Mouse (Mus musculus) lung, adult 18-20 months (tissue): Measurements from ENCODE around the gene Amotl1.
"Not testable (repeated sequence)": the region's sequence is repeated elsewhere in the genome, so short reads cannot be mapped to it uniquely, and the experiment has no call there.

Source experiments
- DNase-seq, 2 experiments: peaks; one replicate each; pipeline ENCODE4 v3.0.0; 2022; ENCODE audit warnings: mixed read lengths in 2 of 2

Amotl1 gene

DNA sequence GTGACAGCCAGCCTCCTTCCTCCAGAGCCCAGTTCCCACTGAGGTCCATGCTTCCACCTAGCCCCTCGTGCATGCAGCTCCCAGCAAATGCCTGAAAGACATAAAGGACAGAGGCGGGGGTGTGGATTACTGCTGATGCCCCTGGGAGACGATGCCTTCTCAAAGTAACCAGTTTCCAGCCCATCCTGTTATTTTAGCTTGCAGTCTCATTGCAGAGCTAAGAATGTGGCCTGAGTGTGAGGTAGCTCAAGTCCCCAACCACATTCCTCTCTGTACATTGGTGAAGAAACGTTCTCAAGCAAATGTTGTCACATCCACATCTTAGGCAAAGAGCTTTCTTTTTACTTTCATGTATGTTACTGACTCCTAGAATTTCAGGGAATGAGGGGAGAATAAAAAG, at the start of gene Amotl1:
Gene Amotl1, minus strand, starts transcription at position 101 of the 400 bp plus-strand sequence.
- no peak for DNase-seq

DNA sequence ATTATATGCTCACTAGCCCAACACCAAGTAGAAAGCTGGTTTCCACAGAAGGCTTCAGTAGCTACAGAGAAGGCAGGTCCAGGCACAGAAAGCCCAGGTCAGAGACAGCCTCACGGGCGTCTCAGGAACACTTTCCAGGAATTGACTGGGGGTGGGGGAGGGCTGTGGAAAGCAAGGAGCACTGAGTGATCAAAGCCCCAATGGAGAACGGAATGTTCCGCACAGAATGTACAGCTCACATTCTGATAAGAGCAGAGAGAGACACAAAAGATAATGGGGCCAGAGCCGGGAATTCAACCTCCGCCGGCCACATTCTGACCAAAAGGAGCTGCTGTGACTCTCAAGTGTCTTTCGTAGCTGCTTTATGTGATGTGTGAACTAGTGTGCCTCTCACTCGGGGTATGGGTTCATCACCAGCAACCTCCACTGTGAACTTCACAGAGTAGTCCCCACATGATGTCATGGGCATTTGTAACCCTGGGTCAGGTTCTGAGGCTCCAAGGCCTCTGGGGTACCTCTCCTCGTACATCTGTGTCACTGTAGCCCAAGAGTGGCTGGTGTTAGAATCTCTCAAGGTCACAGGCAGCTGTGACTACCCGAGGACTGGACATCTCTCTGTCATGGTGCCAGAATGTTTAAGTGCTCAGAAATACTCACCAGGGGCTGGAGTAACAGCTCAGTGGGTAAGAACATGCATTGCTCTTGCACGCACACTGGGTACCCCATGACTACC, 44.7 kb upstream of the Amotl1 start:
- DNase-seq = no peak

DNA sequence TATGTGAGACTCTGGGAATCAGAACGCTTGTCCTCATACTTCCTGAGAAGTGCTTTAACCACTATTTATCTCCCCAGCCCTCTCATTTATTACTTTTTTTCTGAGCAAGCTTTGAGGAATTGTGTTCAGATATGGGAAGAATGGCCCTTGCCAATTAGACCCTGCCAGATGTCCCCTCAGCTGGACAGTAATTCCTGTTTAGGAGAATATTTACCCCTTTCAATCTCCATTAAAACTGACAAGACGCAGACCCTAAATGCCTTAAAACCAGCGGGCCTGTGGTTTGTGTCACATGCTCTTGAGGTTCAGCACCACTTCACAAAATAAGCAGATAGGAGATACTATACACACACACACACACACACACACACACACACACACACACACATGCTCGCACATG, 39.5 kb upstream of the Amotl1 start:
- no peak for DNase-seq

DNA sequence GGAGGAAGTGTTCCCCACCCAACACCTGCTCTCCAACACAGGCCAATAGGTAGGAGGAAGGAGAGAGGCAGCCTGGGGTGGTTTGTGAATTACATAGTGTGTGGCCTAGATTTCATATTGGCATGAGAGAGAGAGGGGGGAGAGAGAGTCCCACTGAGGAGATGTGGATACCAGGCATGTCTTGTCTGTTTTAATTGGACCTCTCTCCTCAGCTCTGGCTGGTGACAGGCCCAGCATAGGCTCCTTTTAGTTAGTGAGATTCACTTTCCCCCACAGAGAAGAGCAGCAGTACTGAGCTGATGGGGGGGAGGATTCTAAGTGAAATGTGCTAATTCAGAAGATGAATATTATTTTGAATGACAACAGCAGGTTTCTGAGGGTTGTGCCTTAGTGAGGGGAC, 37.9 kb upstream of the Amotl1 start:
- DNase-seq = no peak

DNA sequence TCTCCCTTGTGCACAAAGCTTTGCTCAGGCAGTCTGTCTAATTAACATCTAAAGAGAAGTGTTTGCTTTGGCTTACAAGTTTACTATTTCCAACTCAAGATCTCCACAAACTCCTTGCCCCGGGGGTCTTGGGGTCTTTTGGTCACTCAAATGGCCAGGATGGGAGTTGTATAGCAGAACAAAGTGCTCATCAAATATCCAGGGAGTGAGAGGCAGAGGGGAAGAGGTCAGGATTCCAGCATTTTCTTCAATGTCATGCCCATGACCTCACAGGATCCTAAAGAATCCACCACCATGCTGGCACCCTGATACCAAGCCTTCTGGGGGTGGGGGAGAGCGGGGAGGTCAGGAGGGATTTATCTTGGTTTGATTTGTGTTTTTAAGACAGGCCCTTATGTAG, 35.7 kb upstream of the Amotl1 start:
- no peak for DNase-seq

DNA sequence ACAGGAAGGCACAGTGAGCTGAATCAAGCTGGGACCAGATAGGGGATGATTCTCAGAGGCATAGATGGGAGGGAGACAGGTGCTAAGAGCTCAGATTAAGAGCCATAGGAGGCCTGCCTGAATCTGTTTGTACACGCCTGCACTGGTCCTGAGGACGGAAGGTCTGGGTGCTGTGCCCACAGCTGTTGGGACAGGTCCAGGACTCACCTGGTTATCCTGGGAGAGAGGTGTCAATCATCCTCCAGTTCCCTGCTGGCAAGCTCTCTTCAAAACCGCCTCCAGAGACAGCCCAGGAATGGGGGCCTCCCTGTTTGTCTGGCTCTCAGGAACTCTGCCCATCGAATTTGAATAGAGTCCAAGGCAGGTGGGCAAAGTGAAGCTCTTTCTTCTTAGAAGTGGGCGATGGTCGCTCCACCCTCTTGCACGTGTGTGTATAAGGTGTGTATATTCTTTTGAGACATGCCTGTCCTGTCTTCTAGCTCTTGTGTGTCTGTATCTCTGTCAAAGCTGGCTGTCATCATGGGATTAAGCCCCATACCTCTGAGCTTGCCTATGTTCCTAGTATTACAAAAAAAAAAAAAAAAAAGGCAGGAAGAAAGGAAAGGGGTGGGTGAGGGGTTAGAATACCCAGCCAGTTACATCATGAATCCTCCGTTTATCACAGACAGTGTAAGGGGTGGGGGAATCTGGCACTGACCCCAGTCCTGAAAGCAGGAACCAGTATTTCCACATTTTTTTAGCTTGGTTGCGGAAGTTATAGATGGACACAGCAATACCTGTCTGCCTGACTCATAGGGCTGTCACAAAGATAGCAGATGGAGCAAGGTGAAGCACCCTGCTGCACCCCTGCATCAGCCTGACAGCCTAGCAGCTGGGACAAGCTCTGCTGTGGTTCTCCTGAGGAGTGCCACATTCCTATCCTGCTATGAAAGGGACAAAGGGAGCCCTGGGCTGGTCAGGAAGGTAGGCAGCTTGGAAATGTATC, 31.1 kb upstream of the Amotl1 start:
- DNase-seq = peak in 1 of 2 experiments; percentile 46

DNA sequence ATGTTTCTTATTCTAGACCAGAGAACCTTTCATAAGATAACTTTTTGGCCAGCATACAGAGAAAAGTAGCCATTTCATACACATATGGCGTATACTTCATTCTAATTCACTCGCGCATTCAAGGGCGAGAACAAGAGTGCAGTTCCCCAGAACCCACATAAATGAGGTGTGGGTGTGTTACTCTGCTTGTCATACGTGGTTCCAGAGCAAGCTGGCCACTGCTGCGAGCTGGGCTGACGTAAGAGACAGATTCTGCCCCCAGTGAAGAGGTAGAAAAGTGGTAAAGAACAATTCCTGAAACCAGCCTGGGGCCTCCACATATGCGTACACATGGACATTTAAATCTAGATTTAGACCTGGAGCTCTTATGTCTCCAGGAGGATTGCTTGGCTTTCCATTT, 29.6 kb upstream of the Amotl1 start:
- DNase-seq = no peak

DNA sequence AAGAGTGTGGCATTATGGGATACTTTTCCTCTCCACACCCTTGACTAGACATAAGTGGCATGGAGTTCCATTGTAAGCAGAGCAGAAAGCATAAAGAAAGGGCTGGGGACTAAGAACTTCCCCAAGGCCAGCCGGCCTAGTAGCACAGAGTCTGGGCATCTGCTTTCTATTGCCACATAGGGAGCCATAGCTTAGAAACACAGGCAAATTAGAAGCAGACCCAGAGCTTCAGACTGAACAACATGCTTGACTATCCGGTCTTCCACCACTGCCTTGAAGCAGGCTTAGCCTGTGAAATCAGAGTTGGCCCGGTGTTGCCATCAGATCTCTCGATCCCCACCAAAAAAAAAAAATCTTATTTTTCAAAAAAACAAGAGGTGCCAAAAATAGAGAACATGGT, 28.3 kb upstream of the Amotl1 start:
- no peak for DNase-seq

DNA sequence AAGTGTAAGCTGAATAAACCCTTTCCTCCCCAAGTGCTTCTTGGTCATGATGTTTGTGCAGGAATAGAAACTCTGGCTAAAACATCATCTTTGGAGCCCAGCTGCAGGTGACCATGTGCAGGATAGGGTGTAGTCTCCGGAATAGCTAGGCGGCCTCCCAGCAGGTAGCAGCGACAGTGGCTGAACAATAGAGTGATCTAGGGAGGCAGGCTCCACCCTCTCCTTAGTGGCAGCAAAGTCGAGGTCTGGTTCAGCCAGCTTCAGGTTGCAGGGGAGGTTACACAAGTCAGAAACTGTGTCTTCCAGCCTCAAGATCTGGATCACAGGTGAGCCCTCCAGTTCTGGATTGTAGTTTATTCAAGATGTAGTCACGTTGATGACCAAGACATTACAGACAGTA, 27.1 kb upstream of the Amotl1 start:
- not testable (repeated sequence) for DNase-seq

DNA sequence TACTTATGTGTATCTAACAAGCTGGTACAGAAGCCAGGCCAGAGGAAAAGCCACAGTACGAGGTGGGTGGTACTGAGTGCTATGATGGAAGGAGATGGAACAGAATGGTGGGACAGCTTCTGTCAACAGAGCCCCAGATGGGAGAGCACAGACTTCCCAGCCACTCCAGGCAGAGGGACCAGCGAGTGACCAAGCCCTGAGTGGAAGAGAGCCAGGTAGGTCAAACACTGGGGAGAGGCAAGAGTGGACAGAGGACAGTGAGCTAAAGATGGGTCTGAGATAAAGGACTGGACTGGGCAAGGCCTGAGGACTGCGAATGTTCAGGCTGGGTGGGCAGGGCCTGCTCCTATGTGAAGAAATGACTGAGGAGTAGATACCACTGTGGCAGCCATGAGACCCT, 23.5 kb upstream of the Amotl1 start:
- DNase-seq = no peak

DNA sequence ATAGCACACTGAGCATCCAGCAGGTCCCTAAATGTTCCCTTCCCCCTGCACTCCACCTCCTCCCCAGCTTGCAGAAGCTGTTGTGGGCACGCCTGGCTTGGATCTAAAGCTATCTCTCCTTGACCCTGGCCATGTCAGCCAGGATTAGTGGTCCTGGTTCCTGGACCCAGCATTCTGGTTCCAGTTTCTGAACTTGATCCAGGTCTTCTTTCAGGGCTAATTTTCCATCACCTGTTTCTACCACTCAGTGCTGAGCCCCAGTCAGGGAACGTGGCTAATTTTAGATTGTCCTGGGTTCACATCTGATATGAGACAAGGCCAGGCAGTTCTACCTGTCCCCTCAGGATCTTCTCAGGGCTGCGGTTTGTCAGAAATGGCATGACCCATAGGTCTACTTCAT, 21.2 kb upstream of the Amotl1 start:
- no peak for DNase-seq

DNA sequence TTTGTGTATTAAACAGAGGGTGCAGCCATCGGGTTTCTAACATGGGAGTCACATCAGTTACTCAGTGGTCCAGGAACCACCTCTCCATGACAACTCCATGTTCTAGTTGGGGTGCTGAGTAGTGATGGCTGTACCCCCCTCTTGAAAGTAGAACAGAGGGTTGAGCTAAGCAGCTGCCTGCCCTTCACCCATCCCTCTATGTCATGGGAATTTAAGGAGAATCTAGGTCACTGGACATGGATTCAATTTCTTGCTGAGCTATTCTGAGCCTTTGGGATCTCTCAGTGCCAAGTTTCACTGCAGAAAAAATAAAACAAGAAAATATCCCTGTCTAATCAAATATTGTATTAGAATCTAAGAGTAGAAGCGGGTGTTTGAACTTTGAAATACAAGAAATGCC, 18.7 kb upstream of the Amotl1 start:
- no peak for DNase-seq

DNA sequence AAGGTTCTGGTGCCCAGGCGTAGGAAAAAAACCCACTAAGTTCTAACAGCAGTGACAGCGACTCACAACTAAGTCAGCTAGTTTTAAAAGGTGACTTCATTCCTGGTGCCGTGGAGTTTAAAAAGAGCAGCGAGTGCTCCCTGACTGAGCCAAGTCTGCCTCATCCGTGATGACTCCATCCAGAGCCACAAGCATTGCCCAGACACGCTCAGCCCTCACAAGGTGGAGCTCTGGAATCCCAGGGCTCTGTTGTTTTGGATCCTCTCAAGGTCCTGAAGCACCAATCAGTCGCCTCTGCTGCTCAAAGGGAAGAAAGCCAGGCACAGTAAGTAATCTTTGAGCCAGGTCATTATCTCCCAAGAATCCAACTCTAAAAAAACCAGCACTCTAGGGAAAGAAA, 18.0 kb upstream of the Amotl1 start:
- DNase-seq = no peak

DNA sequence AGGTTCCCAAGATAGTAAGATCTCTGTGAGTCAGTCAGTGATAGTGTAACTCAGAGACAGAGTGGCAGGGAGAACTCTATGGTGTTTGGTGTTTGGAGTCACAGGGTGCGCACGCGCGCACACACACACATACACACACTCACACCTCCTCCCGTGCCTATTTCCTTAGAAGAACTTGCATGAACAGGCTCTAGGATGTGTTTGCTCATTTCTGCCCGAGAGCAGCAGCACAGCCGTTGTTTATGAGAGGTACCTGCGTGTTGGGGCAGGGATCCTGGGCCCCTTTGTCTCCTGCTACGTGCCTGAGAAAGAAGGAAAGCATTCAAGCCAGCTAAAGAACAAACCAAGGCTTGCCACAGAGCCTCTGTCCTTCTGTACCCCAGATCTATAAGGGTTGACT, 17.3 kb upstream of the Amotl1 start:
- DNase-seq = no peak

DNA sequence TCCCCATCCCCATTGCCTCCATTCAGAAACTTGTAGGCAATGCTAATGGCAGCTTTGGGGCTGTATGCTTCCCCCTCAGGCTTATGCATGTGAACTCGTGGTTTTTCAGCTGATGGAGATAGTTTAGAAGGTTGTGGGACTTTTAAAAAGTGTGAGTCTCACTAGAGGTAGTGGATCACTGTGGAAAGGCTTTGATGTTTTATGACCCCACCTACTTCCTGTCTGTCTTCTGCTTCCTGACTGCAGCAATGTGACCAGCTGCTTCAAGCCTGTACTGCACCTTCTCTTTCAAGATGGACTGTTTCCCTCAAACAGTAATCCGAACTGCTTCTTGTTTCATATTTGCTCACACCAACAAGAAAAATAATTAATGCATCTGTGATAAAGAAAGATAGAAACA, 13.1 kb upstream of the Amotl1 start:
- DNase-seq = no peak

DNA sequence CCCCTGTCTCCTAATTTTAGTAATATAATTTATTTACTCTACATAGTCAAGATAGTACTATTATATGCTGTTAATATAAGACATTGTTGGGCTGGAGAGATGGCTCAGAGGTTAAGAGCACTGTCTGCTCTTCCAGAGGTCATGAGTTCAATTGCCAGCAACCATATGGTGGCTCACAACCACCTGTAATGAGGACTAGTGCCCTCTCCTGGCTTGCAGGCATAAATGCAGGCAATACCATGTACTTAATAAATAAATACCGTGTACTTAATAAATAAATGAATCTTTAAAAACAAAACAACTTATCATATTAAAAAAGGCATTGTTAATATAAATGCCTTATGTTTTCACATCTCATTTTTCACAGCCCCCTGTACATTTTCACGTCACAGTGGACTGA, 9.2 kb upstream of the Amotl1 start:
- DNase-seq = no peak

DNA sequence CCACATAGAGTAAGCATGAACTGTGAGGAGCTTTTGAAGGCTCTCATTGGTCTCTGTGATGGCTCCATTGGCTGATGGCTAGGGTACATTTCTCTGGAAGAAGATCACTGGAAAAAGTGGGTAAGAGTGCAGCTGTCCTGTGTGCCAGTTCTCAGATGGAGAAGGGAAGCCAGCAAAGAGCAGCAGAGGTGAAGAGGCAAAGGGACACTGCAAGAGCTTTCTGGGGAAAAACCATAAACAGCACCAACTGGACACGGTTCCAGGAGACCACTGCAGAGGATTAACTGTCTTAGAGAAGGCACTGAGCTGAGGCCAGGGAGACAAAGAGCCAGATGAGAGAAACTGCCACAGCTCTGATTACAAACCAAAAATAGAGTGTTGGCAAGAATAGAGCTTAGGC, 7.9 kb upstream of the Amotl1 start:
- DNase-seq = no peak

DNA sequence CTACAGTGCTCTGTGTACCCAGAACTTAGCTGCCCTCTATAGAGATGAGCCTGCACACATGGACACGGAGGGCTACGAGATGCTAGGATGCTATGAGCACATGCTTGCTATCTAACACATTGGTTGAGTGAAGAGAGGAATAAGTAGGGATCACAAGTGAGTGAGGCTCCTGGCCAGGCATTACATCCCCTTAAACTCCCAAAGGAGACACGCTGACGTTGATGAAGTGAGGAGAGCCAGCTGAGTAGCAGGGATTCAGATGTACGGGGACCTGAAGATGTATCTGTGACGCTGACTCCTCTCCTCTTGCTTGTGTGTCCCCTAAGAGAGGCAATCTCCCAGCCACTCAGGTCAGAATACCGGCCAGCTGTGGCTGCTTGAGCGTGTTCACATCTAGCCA, 3.0 kb upstream of the Amotl1 start:
- no peak for DNase-seq

DNA sequence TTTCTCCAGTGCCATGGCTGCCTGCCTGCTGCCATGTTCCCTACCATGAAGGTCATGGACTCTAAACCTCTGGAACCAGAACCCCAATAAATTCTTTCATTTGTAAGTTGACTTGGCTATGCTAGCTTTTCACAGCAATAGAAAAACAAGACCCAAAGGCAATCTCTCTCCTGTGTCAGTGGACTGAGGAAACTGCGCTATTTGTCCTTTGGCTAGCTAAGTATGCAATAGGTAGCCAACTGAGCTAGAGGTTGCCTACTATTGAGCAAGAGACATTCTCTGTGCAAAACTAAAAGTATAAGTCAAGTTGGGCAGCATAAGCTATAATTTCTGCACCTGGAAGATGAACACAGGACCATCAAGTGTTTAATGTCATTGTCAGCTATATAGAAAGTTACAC, 1.8 kb upstream of the Amotl1 start:
- no peak for DNase-seq

DNA sequence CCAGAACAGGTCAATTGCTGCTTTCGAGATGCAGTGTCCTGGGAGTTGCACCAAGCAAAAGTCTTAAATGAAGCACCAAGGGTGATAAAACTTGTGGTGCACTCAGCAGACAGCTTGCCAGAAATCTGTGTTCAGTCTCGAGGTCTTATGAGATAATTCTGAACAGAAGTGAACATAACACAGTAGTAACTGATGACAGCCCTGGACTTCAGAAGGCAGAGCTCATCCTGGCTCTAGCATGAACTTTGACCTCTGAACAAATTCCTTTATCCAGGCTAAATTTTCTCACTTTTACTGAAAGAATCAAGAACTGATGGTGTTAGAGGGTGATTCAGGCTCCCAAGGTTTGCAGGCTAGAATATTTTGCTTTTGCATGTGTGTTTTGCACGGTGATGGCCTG, 1.2 kb upstream of the Amotl1 start:
- no peak for DNase-seq

DNA sequence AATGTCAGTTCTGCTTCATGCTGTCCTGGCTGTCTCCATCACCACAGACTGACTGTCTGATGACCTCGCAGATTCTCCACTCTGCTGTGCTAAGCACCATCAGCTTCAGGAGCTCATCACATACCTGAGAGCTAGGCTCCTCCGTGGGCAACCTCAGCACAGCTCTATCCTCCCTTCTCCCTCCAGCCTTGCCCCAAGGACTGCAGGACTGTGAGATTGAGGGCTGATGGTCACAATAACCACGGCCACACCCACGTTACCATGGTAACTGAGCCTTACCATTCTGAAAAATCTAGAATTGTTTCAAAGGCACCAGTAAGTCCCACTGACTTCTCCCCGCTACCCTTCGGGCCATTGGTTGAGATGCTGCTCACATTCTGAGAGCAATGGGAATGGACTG, 1.5 kb downstream of the Amotl1 start:
- no peak for DNase-seq

DNA sequence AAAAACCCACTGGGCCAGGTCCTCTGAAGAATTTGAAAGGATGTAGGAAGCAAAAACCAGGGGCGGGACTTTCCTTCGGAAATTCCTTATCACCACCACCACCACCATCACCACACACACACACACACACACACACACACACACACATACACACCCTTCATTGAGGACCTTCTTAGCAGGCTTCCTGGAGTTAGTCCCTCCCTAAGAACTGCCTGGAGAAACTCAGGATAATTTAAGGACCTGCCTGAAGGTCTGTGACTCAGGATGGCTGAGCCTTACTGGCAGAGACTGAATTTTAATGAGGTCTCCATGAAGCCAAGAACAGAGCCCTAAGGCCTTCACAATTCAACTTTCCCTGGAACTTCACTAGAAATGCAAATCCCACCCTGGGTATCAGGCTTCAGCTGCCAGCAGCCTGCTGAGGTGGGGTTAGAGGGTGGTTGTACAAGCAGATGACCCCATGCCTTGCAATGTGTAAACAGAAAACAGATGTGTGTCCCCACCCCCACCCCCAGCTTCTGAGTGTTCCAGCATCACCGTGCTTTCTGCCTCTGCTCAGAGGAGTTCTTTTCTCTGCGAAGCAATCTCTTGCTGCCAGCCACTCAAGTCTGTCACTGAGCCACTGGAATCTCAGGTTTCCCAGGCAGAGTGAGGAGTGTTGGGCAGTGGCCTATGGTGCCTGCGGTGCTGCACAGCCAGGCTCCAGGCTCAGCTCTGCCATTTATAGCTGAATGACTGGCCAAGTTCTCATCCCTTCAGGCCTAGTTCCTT, 2.4 kb downstream of the Amotl1 start:
- DNase-seq = peak in 1 of 2 experiments; percentile 29

DNA sequence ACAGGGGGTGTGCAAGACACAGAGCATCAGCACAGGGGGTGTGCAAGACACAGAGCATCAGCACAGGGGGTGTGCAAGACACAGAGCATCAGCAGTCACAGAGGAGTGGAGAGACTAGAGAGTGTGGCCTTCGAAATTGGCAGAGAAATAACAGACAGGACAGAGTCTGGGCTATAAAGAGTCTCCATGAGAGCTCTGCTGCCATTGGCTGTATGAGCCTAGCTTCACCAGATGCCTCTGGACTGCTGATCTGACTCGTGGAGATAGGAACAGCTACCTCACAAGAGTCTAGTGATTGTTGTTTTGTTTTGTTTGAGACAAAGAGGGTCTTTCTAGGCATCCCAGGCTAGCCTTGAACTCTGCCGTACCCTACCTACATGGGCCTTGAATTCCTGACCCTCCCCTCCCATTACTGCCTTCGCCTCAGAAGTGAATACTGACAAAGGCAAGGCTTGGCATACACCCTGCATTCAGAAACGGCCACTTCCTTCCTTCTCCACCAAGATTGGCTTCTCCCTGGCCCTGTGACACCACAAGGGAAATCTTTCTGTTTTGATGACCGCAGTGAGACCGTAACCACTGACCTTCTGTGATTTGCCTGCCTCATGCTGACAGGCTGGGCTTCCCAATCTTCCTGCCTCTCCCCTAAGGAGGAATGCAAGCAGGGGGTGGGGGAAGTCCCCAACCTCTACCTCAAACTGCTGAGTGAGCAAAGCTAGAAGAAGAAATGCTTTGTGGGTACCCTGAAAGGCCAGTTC, 3.4 kb downstream of the Amotl1 start:
- peak; percentile 57 to 67 for DNase-seq
